Mouse (Mus musculus) heart, postnatal 0 days (tissue): ENCODE measurements around the gene Lkaaear1. TPM values are rescaled to one million over a fixed set of nuclear protein-coding genes. Genes with fewer than 3 reads are reported as not detected.

ENCODE experiments used
- ATAC-seq: fragments of 200-750 bp; cut with Nextera tagmentation; 2 replicates; pipeline ENCODE4 v1.8.0; 2017; ENCODE audit warnings: low read depth, moderate number of reproducible peaks, moderate library complexity; ENCODE audit not compliant: insufficient read depth
- DNase-seq: peaks from one replicate; pipeline ENCODE4 v3.0.0-alpha.2; 2016; ENCODE audit warnings: low spot score
- H3K27ac ChIP-seq: fragments of 300-500 bp; sonication (generic); 2 replicates; pipeline ENCODE4 v1.5.1; 2014; ENCODE audit warnings: low read depth, mild to moderate bottlenecking
- H3K27me3 ChIP-seq: fragments of 300-500 bp; sonication (generic); 2 replicates; pipeline ENCODE4 v1.6.1; 2014; ENCODE audit warnings: low read length, mixed read lengths; ENCODE audit not compliant: control insufficient read depth, insufficient read depth
- H3K36me3 ChIP-seq: fragments of 300-500 bp; sonication (generic); replicated peaks from 2 replicates; pipeline ENCODE4 v1.6.1; 2014; ENCODE audit warnings: low read length, mixed read lengths; ENCODE audit not compliant: control insufficient read depth, insufficient read depth
- H3K4me1 ChIP-seq: fragments of 300-500 bp; sonication (generic); 2 replicates; pipeline ENCODE4 v1.6.1; 2014; ENCODE audit warnings: antibody characterized with exemption; ENCODE audit not compliant: control insufficient read depth, insufficient read depth
- H3K4me2 ChIP-seq: fragments of 300-500 bp; sonication (generic); 2 replicates; pipeline ENCODE4 v1.6.1; 2014; ENCODE audit warnings: low read depth, mild to moderate bottlenecking, low read length, moderate library complexity
- H3K4me3 ChIP-seq: fragments of 300-500 bp; sonication (generic); 2 replicates; pipeline ENCODE4 v1.5.1; 2014; ENCODE audit warnings: low read depth, low read length
- H3K9ac ChIP-seq: fragments of 300-500 bp; sonication (generic); replicated peaks from 2 replicates; pipeline ENCODE4 v1.6.1; 2014; ENCODE audit warnings: low read depth, low read length, mixed read lengths
- H3K9me3 ChIP-seq: fragments of 300-500 bp; sonication (generic); replicated peaks from 2 replicates; pipeline ENCODE4 v1.6.1; 2016; ENCODE audit warnings: low read length; ENCODE audit not compliant: control insufficient read depth
- CTCF ChIP-seq: IDR thresholded peaks from 2 replicates; pipeline ENCODE4 v1.5.1; 2016; ENCODE audit warnings: antibody characterized with exemption, control low read depth, low read depth
- EP300 ChIP-seq: IDR thresholded peaks from 2 replicates; pipeline ENCODE4 v1.6.1; 2016; ENCODE audit warnings: antibody characterized with exemption, low read depth
- WGBS: fragments of 180-500 bp; shearing (Covaris S2); extraction: QIAGEN DNeasy Blood & Tissue Kit; methylation state at CpG from one replicate; pipeline ENCODE4 v1.1.7; 2014; 5-methylcytosine and 5-hydroxymethylcytosine counted together
- polyA plus RNA-seq: library from polyadenylated mRNA; unstranded; fragments of >200 nt; fragmentation: Nextera tagmentation; extraction: Ambion mirVana; gene quantifications from 2 replicates; pipeline ENCODE4 v1.2.1, GENCODE M21; 2015
- total RNA-seq: library from RNA; depleted of rRNA; stranded (reverse); fragments of >200 nt; gene quantifications from 2 replicates; pipeline ENCODE4 v1.2.3, GENCODE M21; 2014; ENCODE audit warnings: low replicate concordance; rRNA removed

Lkaaear1 gene
- total and polyA plus RNA-seq, 2 experiments from 2014 or later: not detected

DNA sequence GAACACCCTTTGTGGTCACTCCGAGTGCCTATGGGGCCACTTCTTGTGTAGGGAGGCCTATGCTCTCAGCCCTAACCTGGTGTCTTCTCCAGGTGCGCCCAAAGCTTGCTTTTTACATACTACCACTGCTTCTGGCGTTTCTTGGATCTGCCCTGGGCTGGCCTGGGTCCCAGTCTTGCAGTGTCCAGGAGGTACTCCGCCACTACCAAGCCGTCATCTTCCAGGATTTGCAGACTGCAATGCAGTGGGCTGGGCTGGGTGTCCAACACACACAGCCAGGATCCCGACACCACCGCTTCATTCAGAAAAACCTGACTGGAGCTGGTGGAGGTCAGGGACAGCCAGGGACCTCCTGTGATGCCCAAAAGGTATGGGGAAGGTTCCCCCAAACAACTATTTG, 39.7 kb downstream of the Lkaaear1 start:
- WGBS: 79% methylated on average over 7 of the region's 7 CpGs
- no peak for TF ChIP-seq CTCF
- TF ChIP-seq EP300: no peak
- peaks cover 23% of the 10 kb centered on the region for H3K36me3 ChIP-seq
- H3K27ac ChIP-seq: no peak overlapping the region
- H3K9me3 ChIP-seq: no peaks in the 10 kb centered on the region
- H3K4me3 ChIP-seq: no peak overlapping the region
- H3K27me3 ChIP-seq: no peaks in the 10 kb centered on the region
- H3K4me2 ChIP-seq: no peak overlapping the region
- H3K9ac ChIP-seq: no peak overlapping the region
- H3K4me1 ChIP-seq: 0 out of 2 replicates have a peak, but pooled peaks cover 4% of the 10 kb centered on the region
- no peak for DNase-seq
- no peak for ATAC-seq

DNA sequence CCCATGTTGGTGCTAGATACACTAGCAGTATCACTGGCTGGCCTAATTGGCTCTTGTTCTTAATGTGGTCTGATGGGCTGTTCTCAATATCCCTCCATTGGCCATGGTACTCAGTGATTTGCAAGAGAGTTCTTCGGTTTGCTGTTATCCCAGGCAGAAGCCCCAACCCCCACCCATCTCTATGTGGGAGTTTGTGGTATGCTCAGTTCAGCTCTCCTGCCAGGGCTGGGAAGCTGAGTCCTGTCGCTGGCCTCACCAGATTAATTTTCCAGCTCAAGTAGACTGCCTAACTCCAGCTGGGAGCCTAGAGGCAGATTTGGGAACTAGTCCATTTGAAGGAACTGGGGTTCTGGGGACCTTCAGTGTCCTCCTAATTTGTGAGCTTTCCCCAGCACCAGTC, 40.8 kb downstream of the Lkaaear1 start:
- no peak overlapping the region for H3K27ac ChIP-seq
- no peak overlapping the region for H3K9ac ChIP-seq
- WGBS: 50% methylated on average over 2 of the region's 2 CpGs
- ATAC-seq (no peak), DNase-seq (no peak)
- H3K36me3 ChIP-seq: peaks cover 32% of the 10 kb centered on the region
- no peaks in the 10 kb centered on the region for H3K27me3 ChIP-seq
- H3K4me3 ChIP-seq: no peak overlapping the region
- 0 out of 2 replicates have a peak, but pooled peaks cover 4% of the 10 kb centered on the region for H3K4me1 ChIP-seq
- no peaks in the 10 kb centered on the region for H3K9me3 ChIP-seq
- no peak overlapping the region for H3K4me2 ChIP-seq
- TF ChIP-seq CTCF: no peak
- TF ChIP-seq EP300: no peak

- no peak within 1 kb of the TSS for H3K4me3 ChIP-seq
- H3K9ac ChIP-seq: no peak within 1 kb of the TSS
- H3K4me2 ChIP-seq: no peak within 1 kb of the TSS
- no peak within 1 kb of the TSS for H3K27ac ChIP-seq
- no peak for TF ChIP-seq EP300
- H3K4me1 ChIP-seq: 0 out of 2 replicates have a peak, but pooled peaks cover under 1% of the 10 kb centered on the region
- H3K9me3 ChIP-seq: no peaks in the 10 kb centered on the region
- WGBS: 75% methylated on average over 3 of the region's 3 CpGs
- DNase-seq (no peak), ATAC-seq (no peak)
- H3K27me3 ChIP-seq: no peaks in the 10 kb centered on the region
- peaks cover 39% of the 10 kb centered on the region for H3K36me3 ChIP-seq
Observed at GRCm38 (mm10) chr2:181656734-181657133, 41.5 kb downstream of the Lkaaear1 start, which contains the start of gene Gm29797. Gm29797 (plus strand) TSS chr2:181657034.

DNA sequence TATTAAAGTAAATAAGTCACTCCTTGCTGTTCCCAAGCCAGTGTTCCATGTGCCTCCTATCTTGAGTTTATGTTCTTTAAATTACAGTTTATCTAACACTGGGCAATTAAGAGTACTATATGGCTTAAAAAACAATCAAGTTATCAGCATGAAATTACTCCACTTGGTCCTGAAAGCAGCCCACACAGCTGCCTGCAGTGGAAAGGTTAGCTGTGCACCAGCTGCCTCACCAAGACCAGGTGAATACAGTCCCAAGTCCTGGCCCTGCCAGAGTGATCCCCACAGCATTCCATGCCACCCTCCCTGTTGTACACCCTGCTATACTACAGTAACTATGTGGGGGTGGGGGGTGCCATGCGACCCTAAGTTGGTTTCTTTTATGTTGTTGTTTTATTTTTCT, 44.7 kb downstream of the Lkaaear1 start:
- H3K36me3 ChIP-seq: peaks cover 70% of the 10 kb centered on the region
- no peak overlapping the region for H3K4me3 ChIP-seq
- H3K27me3 ChIP-seq: no peaks in the 10 kb centered on the region
- ATAC-seq (no peak), DNase-seq (no peak)
- TF ChIP-seq EP300 (no peak), CTCF (no peak)
- WGBS: 86% methylated on average over 1 of the region's 1 CpGs
- no peak overlapping the region for H3K27ac ChIP-seq
- H3K9ac ChIP-seq: no peak overlapping the region
- no peak overlapping the region for H3K4me2 ChIP-seq
- no peaks in the 10 kb centered on the region for H3K9me3 ChIP-seq
- no peaks in the 10 kb centered on the region for H3K4me1 ChIP-seq

- no peak overlapping the region for H3K4me2 ChIP-seq
- ATAC-seq (no peak), DNase-seq (no peak)
- H3K4me1 ChIP-seq: no peaks in the 10 kb centered on the region
- no peak overlapping the region for H3K9ac ChIP-seq
- H3K27me3 ChIP-seq: no peaks in the 10 kb centered on the region
- H3K4me3 ChIP-seq: no peak overlapping the region
- no peak for TF ChIP-seq CTCF
- no peak for TF ChIP-seq EP300
- no peak overlapping the region for H3K27ac ChIP-seq
- no peaks in the 10 kb centered on the region for H3K9me3 ChIP-seq
- peaks cover 75% of the 10 kb centered on the region for H3K36me3 ChIP-seq
Observed at GRCm38 (mm10) chr2:181653065-181653464, 45.2 kb downstream of the Lkaaear1 start.

DNA sequence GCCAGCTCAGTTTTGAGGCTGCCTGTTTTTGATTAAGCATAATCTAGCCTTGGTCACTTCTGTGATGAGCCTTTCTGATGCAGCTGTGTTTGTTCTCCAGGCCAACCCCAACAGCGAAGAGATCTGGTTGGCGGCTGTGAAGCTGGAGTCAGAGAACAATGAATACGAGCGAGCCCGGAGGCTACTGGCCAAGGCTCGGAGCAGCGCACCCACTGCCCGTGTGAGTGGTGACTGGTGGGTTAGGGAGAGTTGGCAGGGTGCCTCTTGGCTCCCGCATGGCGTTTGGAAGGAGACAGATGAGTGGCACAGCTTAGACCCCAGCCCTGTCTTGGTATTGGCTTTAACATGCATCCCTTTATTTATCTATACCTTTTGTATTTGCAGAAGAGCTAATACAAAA, 49.3 kb downstream of the Lkaaear1 start:
- H3K4me3 ChIP-seq: no peak overlapping the region
- H3K4me1 ChIP-seq: no peaks in the 10 kb centered on the region
- no peaks in the 10 kb centered on the region for H3K27me3 ChIP-seq
- no peak for DNase-seq
- no peak for ATAC-seq
- H3K27ac ChIP-seq: no peak overlapping the region
- TF ChIP-seq CTCF (no peak), EP300 (no peak)
- peaks cover 86% of the 10 kb centered on the region for H3K36me3 ChIP-seq
- no peak overlapping the region for H3K9ac ChIP-seq
- H3K9me3 ChIP-seq: no peaks in the 10 kb centered on the region
- WGBS: 89% methylated on average over 10 of the region's 10 CpGs
- no peak overlapping the region for H3K4me2 ChIP-seq

Other genes with a start within 250 kb of the Lkaaear1 start
- 13.3 and 18.4 TPM in 2 replicates for gene Zbtb46, start 239.0 kb downstream of the Lkaaear1 start, total RNA-seq
- 6.7 and 7.5 TPM in 2 replicates for gene Zbtb46, start 239.0 kb downstream of the Lkaaear1 start, polyA plus RNA-seq
- not detected in 2 replicates for gene Abhd16b, start 205.2 kb downstream of the Lkaaear1 start, total RNA-seq
- gene Abhd16b, start 205.2 kb downstream of the Lkaaear1 start, polyA plus RNA-seq: 0.16 TPM in 1 of 2 replicates, not detected in the other
- gene Tpd52l2, start 201.3 kb downstream of the Lkaaear1 start, total RNA-seq: 58.2 and 82.3 TPM in 2 replicates
- gene Tpd52l2, start 201.3 kb downstream of the Lkaaear1 start, polyA plus RNA-seq: 101 and 103 TPM in 2 replicates
- 146 and 190 TPM in 2 replicates for gene Dnajc5, start 178.0 kb downstream of the Lkaaear1 start, total RNA-seq
- gene Dnajc5, start 178.0 kb downstream of the Lkaaear1 start, polyA plus RNA-seq: 60.0 and 72.6 TPM in 2 replicates
- gene Uckl1, start 113.5 kb downstream of the Lkaaear1 start, total RNA-seq: 80.0 and 156 TPM in 2 replicates
- 59.3 and 61.5 TPM in 2 replicates for gene Uckl1, start 113.5 kb downstream of the Lkaaear1 start, polyA plus RNA-seq
- gene Prpf6, start 106.6 kb downstream of the Lkaaear1 start, total RNA-seq: 18.5 and 23.4 TPM in 2 replicates
- gene Prpf6, start 106.6 kb downstream of the Lkaaear1 start, polyA plus RNA-seq: 30.7 and 31.8 TPM in 2 replicates
- gene Zfp512b, start 105.6 kb downstream of the Lkaaear1 start, total RNA-seq: 14.5 and 17.6 TPM in 2 replicates
- gene Zfp512b, start 105.6 kb downstream of the Lkaaear1 start, polyA plus RNA-seq: 13.3 and 16.2 TPM in 2 replicates
- gene Samd10, start 99.2 kb downstream of the Lkaaear1 start, total RNA-seq: 3.6 and 8.0 TPM in 2 replicates
- 6.9 and 7.7 TPM in 2 replicates for gene Samd10, start 99.2 kb downstream of the Lkaaear1 start, polyA plus RNA-seq
- gene Gm29797, start 41.4 kb downstream of the Lkaaear1 start, total RNA-seq: not detected in 2 replicates
- gene Gm29797, start 41.4 kb downstream of the Lkaaear1 start, polyA plus RNA-seq: not detected in 2 replicates
- 31.8 and 69.4 TPM in 2 replicates for gene Sox18, start 26.8 kb downstream of the Lkaaear1 start, total RNA-seq
- 53.1 and 54.5 TPM in 2 replicates for gene Sox18, start 26.8 kb downstream of the Lkaaear1 start, polyA plus RNA-seq
- gene Tcea2, start 18.1 kb downstream of the Lkaaear1 start, total RNA-seq: 19.6 and 21.9 TPM in 2 replicates
- 15.2 and 16.2 TPM in 2 replicates for gene Tcea2, start 18.1 kb downstream of the Lkaaear1 start, polyA plus RNA-seq
- 12.4 and 72.1 TPM in 2 replicates for gene Rgs19, start 4.5 kb downstream of the Lkaaear1 start, total RNA-seq
- gene Rgs19, start 4.5 kb downstream of the Lkaaear1 start, polyA plus RNA-seq: 13.2 and 16.4 TPM in 2 replicates
- 0.77 and 8.1 TPM in 2 replicates for gene Oprl1, start 16.6 kb upstream of the Lkaaear1 start, total RNA-seq
- 0.19 and 0.36 TPM in 2 replicates for gene Oprl1, start 16.6 kb upstream of the Lkaaear1 start, polyA plus RNA-seq
- gene Myt1, start 64.9 kb upstream of the Lkaaear1 start, total RNA-seq: not detected in 2 replicates
- gene Myt1, start 64.9 kb upstream of the Lkaaear1 start, polyA plus RNA-seq: not detected in 2 replicates
- gene Pcmtd2, start 139.4 kb upstream of the Lkaaear1 start, total RNA-seq: 18.3 and 40.2 TPM in 2 replicates
- gene Pcmtd2, start 139.4 kb upstream of the Lkaaear1 start, polyA plus RNA-seq: 28.9 and 34.7 TPM in 2 replicates
- gene Polr3k, start 165.9 kb upstream of the Lkaaear1 start, total RNA-seq: 9.3 and 15.3 TPM in 2 replicates
- gene Polr3k, start 165.9 kb upstream of the Lkaaear1 start, polyA plus RNA-seq: 25.4 and 28.6 TPM in 2 replicates